Mouse (Mus musculus) liver, embryonic 16.5 days (tissue): Measurements from ENCODE around the gene Tenm3. TPM values are rescaled to one million over a fixed set of nuclear protein-coding genes. Genes with fewer than 3 reads are reported as not detected.

Experiments
- ATAC-seq: fragments of 200-750 bp; cut with Nextera tagmentation; 2 replicates; pipeline ENCODE4 v1.8.0; 2017; ENCODE audit warnings: low read depth, mild to moderate bottlenecking, moderate number of reproducible peaks, moderate library complexity
- H3K27ac ChIP-seq: fragments of 300-500 bp; sonication (generic); 2 replicates; pipeline ENCODE4 v1.5.1; 2014; ENCODE audit warnings: mild to moderate bottlenecking, low read length
- H3K27me3 ChIP-seq: fragments of 300-500 bp; sonication (generic); 2 replicates; pipeline ENCODE4 v1.6.1; 2014; ENCODE audit warnings: low read depth, low read length, mixed read lengths; ENCODE audit not compliant: control insufficient read depth, insufficient read depth
- H3K36me3 ChIP-seq: fragments of 300-500 bp; sonication (generic); 2 replicates; pipeline ENCODE4 v1.6.1; 2014; ENCODE audit warnings: mild to moderate bottlenecking; ENCODE audit not compliant: control insufficient read depth, insufficient read depth
- H3K4me1 ChIP-seq: fragments of 300-500 bp; sonication (generic); 2 replicates; pipeline ENCODE4 v1.6.1; 2014; ENCODE audit warnings: low read depth, low read length, mixed read lengths; ENCODE audit not compliant: control insufficient read depth
- H3K4me2 ChIP-seq: fragments of 300-500 bp; sonication (generic); 2 replicates; pipeline ENCODE4 v1.6.1; 2014; ENCODE audit warnings: low read depth, low read length, mixed read lengths
- H3K4me3 ChIP-seq: fragments of 300-500 bp; sonication (generic); 2 replicates; pipeline ENCODE4 v1.5.1; 2014; ENCODE audit warnings: low read depth, mild to moderate bottlenecking, low read length
- H3K9ac ChIP-seq: fragments of 300-500 bp; sonication (generic); 2 replicates; pipeline ENCODE4 v1.6.1; 2014; ENCODE audit warnings: low read depth, low read length
- H3K9me3 ChIP-seq: fragments of 300-500 bp; sonication (generic); replicated peaks from 2 replicates; pipeline ENCODE4 v1.6.1; 2016; ENCODE audit warnings: low read length; ENCODE audit not compliant: control insufficient read depth
- WGBS: fragments of 180-500 bp; shearing (Covaris S2); extraction: QIAGEN DNeasy Blood & Tissue Kit; methylation state at CpG from one replicate; pipeline ENCODE4 v1.1.7; 2014; ENCODE audit not compliant: insufficient replicate concordance; 5-methylcytosine and 5-hydroxymethylcytosine counted together
- polyA plus RNA-seq: library from polyadenylated mRNA; unstranded; fragments of >200 nt; fragmentation: Nextera tagmentation; extraction: Ambion mirVana; gene quantifications from 2 replicates; pipeline ENCODE4 v1.2.1, GENCODE M21; 2015

Gene Tenm3
- polyA plus RNA-seq, 1 experiment from 2014 or later = 6.0 TPM

- no peaks in the 10 kb centered on the region for H3K9me3 ChIP-seq
- H3K9ac ChIP-seq = no peak overlapping the region
- no peaks in the 10 kb centered on the region for H3K4me1 ChIP-seq
- H3K27me3 ChIP-seq = no peaks in the 10 kb centered on the region
- 70% methylated on average over 8 of the region's 8 CpGs for WGBS
- no peak overlapping the region for H3K4me2 ChIP-seq
- no peak overlapping the region for H3K27ac ChIP-seq
- no peak for ATAC-seq
- H3K36me3 ChIP-seq = no peaks in the 10 kb centered on the region
- no peak overlapping the region for H3K4me3 ChIP-seq
These were observed 50.0 kb downstream of the Tenm3 start for GRCm38 (mm10) chr8:48793729-48794128.

GRCm38 (mm10) chr8:48792587-48793326 is 51.0 kb downstream of the Tenm3 start:
- Histone ChIP-seq H3K27me3 (no peaks in the 10 kb centered on the region), H3K36me3 (no peaks in the 10 kb centered on the region), H3K9ac (no peak overlapping the region), H3K27ac (no peak overlapping the region), H3K4me2 (no peak overlapping the region), H3K4me3 (no peak overlapping the region), H3K4me1 (no peaks in the 10 kb centered on the region), H3K9me3 (no peaks in the 10 kb centered on the region)
- WGBS = 64% methylated on average over 10 of the region's 10 CpGs
- no peak for ATAC-seq

GRCm38 (mm10) chr8:48783308-48783707 is 60.4 kb downstream of the Tenm3 start:
- no peaks in the 10 kb centered on the region for H3K4me1 ChIP-seq
- H3K27me3 ChIP-seq = no peaks in the 10 kb centered on the region
- no peak overlapping the region for H3K4me2 ChIP-seq
- ATAC-seq = no peak
- H3K9me3 ChIP-seq = no peaks in the 10 kb centered on the region
- no peak overlapping the region for H3K27ac ChIP-seq
- H3K36me3 ChIP-seq = no peaks in the 10 kb centered on the region
- 69% methylated on average over 9 of the region's 9 CpGs for WGBS
- H3K9ac ChIP-seq = no peak overlapping the region
- H3K4me3 ChIP-seq = no peak overlapping the region

GRCm38 (mm10) chr8:48780628-48781027 is 63.1 kb downstream of the Tenm3 start:
- 66% methylated on average over 6 of the region's 6 CpGs for WGBS
- no peaks in the 10 kb centered on the region for H3K9me3 ChIP-seq
- H3K36me3 ChIP-seq = no peaks in the 10 kb centered on the region
- no peaks in the 10 kb centered on the region for H3K4me1 ChIP-seq
- no peak for ATAC-seq
- no peaks in the 10 kb centered on the region for H3K27me3 ChIP-seq
- H3K27ac ChIP-seq = no peak overlapping the region
- H3K4me3 ChIP-seq = no peak overlapping the region
- H3K9ac ChIP-seq = no peak overlapping the region
- H3K4me2 ChIP-seq = no peak overlapping the region

- Histone ChIP-seq H3K4me2 (no peak overlapping the region), H3K9me3 (no peaks in the 10 kb centered on the region), H3K4me3 (no peak overlapping the region), H3K36me3 (no peaks in the 10 kb centered on the region), H3K4me1 (no peaks in the 10 kb centered on the region), H3K27ac (no peak overlapping the region), H3K27me3 (no peaks in the 10 kb centered on the region), H3K9ac (no peak overlapping the region)
- no peak for ATAC-seq
- 54% methylated on average over 4 of the region's 4 CpGs for WGBS
These were observed 64.6 kb downstream of the Tenm3 start for GRCm38 (mm10) chr8:48779194-48779593.

GRCm38 (mm10) chr8:48776081-48776480 is 67.7 kb downstream of the Tenm3 start:
- H3K9me3 ChIP-seq = no peaks in the 10 kb centered on the region
- no peak overlapping the region for H3K9ac ChIP-seq
- no peak overlapping the region for H3K4me3 ChIP-seq
- ATAC-seq = no peak
- H3K4me2 ChIP-seq = no peak overlapping the region
- WGBS = 49% methylated on average over 9 of the region's 9 CpGs
- H3K36me3 ChIP-seq = no peaks in the 10 kb centered on the region
- H3K4me1 ChIP-seq = no peaks in the 10 kb centered on the region
- no peak overlapping the region for H3K27ac ChIP-seq
- H3K27me3 ChIP-seq = no peaks in the 10 kb centered on the region

- no peaks in the 10 kb centered on the region for H3K36me3 ChIP-seq
- no peaks in the 10 kb centered on the region for H3K27me3 ChIP-seq
- no peaks in the 10 kb centered on the region for H3K4me1 ChIP-seq
- no peak for ATAC-seq
- 24% methylated on average over 9 of the region's 9 CpGs for WGBS
- no peak overlapping the region for H3K4me2 ChIP-seq
- H3K9me3 ChIP-seq = no peaks in the 10 kb centered on the region
- no peak overlapping the region for H3K9ac ChIP-seq
- no peak overlapping the region for H3K27ac ChIP-seq
- H3K4me3 ChIP-seq = no peak overlapping the region
These were observed 68.2 kb downstream of the Tenm3 start for GRCm38 (mm10) chr8:48775531-48776037.

- H3K36me3 ChIP-seq = no peaks in the 10 kb centered on the region
- H3K27ac ChIP-seq = no peak overlapping the region
- H3K27me3 ChIP-seq = no peaks in the 10 kb centered on the region
- H3K4me1 ChIP-seq = no peaks in the 10 kb centered on the region
- H3K4me2 ChIP-seq = no peak overlapping the region
- no peak overlapping the region for H3K9ac ChIP-seq
- no peaks in the 10 kb centered on the region for H3K9me3 ChIP-seq
- WGBS = 57% methylated on average over 4 of the region's 4 CpGs
- ATAC-seq = no peak
- H3K4me3 ChIP-seq = no peak overlapping the region
These were observed 68.9 kb downstream of the Tenm3 start for GRCm38 (mm10) chr8:48774837-48775236.

GRCm38 (mm10) chr8:48766545-48767234 is 77.1 kb downstream of the Tenm3 start:
- no peak overlapping the region for H3K4me3 ChIP-seq
- H3K27ac ChIP-seq = no peak overlapping the region
- no peaks in the 10 kb centered on the region for H3K27me3 ChIP-seq
- no peak overlapping the region for H3K4me2 ChIP-seq
- no peak for ATAC-seq
- no peaks in the 10 kb centered on the region for H3K4me1 ChIP-seq
- no peaks in the 10 kb centered on the region for H3K36me3 ChIP-seq
- 71% methylated on average over 16 of the region's 16 CpGs for WGBS
- H3K9ac ChIP-seq = no peak overlapping the region
- no peaks in the 10 kb centered on the region for H3K9me3 ChIP-seq
